Mouse (Mus musculus) gonadal fat pad, adult 2 months (tissue): ENCODE data around the gene Fez1. TPM values are rescaled to one million over a fixed set of nuclear protein-coding genes. Genes with fewer than 3 reads are reported as not detected.

Experiments
- DNase-seq: peaks from one replicate; pipeline ENCODE4 v3.0.0-alpha.2; 2012; ENCODE audit warnings: low read depth
- polyA plus RNA-seq: library from polyadenylated mRNA; depleted of rRNA; stranded (reverse); fragments of >200 nt; gene quantifications from 2 replicates; pipeline ENCODE4 v1.2.3, GENCODE M21; 2012; rRNA removed

Gene Fez1
- 3.0 and 4.0 TPM in 2 replicates for polyA plus RNA-seq

GRCm38 (mm10) chr9:36821644-36822000 lies at the start of gene Fez1:
Gene Fez1, plus strand, starts transcription at chr9:36821864.
- DNase-seq, result no peak

- no peak for DNase-seq
Measured at GRCm38 (mm10) chr9:36783921-36784320, 37.7 kb upstream of the Fez1 start.

- DNase-seq, result no peak
Measured at GRCm38 (mm10) chr9:36792191-36792590, 29.5 kb upstream of the Fez1 start.

- no peak for DNase-seq
Measured at GRCm38 (mm10) chr9:36794487-36794886, 27.2 kb upstream of the Fez1 start.

DNA sequence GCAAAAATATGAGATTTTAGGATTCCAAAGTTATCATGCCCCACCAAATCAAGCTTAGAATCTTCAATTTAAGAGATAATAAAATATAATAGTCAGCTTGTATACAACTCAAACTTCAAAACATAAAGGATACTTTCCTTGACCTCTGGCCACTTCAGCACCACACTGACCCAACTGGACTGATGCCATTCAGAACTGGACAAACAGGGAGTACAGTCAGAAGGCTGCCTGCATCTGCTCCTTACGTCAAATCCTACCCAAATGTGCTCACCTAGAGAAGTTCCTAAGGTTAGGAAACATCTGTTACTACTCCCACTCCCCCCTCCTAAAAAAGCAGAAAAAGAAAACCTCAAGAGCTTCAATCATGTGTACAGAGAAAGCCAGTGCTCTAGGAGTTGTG lies 26.1 kb upstream of the Fez1 start:
- no peak for DNase-seq

- DNase-seq, result no peak
Measured at GRCm38 (mm10) chr9:36796224-36796623, 25.4 kb upstream of the Fez1 start.

DNA sequence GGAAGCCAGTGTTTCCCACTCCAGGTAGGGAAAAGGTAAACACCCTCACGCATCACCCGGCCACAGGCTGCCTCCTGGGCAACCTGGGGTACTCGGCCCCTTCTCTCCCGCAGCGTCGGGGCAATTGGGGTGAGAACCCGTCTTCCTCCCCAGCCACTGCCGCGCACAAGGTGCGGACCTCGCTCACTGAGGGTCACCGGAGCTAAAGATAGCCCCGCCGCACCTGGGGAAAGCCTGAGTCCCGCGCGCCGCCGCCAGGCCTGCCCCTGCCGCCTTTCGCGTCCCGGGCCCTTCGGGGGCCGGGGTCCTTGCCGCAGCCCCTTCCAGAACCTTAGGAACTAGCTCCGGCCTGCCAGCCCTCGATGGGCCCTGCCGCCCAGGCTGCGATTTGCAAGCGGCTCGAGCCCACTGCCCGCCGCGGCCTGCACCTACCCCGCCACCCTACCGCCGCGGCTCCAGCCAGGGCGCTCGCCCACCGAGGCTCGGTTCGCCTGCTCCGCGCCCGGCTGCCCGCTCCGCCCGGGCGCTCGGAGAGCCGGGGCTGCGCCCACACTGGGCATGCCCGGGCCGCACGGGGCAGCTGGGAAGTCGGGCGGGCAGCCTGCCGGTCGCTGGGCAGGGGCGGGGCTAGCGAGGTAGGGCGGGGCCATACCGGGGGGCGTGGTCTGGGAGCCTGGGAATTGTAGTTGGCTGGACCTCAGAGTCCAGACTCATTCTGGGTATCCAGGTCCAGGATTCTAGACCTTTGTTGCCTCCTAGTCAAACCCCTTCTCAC lies 24.7 kb upstream of the Fez1 start, which contains the start of gene Ei24:
Gene Ei24, minus strand, starts transcription at position 613 of the 775 bp plus-strand sequence.
- DNase-seq, result no peak

DNA sequence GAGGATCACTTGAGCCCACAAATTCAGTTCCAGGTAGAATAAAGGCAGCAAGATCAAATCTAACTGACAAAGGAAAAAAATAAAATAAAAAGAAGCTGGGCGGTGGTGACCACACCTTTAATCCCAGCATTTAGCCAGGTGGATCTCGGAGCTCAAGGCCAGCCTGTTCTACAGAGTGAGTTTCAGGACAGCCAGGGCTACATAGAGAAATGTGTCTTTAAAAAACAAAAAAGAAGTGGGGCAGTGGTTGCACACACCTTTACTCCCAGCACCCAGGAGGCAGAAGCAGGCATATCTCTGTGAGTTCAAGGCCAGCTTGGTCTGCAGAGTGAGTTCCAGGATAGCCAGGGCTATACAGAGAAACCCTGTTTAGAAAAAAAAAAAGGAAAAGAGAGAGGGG lies 19.7 kb upstream of the Fez1 start:
- DNase-seq, result no peak

DNA sequence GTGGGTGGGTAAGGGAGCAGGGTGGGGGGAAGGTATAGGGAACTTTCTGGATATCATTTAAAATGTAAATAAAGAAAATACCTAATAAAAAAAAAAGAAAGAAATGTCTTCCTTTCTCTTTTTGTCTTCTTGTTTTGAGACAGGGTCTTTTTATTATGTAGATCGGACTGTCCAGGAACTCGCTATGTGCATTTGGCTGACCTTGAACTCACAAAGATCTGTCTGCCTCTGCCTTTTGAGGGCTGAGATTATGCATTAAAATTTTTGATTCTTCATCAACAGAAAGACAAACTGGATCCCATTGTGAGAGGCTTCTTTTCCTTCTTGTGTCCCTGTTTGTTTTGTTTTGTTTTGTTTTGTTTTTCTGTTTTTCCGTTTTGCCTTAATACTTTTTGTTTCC lies 18.7 kb upstream of the Fez1 start:
- no peak for DNase-seq

DNA sequence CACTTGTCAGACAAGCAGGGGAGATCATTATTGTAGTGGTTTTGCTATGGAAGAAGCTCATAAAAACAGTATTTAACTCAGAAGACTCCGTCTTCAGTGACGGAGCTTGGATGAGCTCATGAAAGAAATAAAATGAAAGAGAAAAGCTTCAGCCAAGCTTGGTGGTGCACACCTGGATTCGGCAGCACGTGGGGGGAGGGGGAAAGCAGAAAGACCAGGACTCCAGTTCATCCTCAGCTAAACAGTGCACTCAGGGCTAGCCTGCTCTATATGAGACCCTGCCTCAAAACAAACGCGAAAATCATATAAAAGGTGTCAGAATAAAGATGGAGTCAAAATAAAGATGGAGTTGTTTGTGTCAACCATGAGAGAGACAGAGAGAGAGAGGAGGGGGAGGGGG lies 18.3 kb upstream of the Fez1 start:
- no peak for DNase-seq

- DNase-seq, result no peak
Measured at GRCm38 (mm10) chr9:36803926-36804325, 17.7 kb upstream of the Fez1 start.

- no peak for DNase-seq
Measured at GRCm38 (mm10) chr9:36805256-36805975, 16.2 kb upstream of the Fez1 start.

- no peak for DNase-seq
Measured at GRCm38 (mm10) chr9:36808126-36808785, 13.4 kb upstream of the Fez1 start.

DNA sequence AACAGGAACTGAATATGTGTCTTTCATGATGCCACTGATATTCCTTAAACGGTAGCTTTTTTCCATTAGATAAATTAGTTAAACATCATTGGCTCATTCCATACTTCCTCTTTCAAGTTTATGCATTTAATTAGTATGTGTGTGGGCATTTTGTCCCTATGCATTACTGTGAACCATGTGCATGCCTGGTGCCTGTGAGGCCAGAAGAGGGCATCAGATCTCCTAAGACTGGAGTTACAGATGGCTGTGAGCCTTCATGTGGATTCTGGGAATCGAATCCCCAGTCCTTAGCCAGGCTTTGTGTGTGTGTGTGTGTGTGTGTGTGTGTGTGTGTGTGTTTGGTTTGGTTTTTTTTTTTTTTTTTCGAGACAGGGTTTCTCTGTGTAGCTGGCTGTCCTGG lies 7.2 kb upstream of the Fez1 start:
- DNase-seq, result no peak

DNA sequence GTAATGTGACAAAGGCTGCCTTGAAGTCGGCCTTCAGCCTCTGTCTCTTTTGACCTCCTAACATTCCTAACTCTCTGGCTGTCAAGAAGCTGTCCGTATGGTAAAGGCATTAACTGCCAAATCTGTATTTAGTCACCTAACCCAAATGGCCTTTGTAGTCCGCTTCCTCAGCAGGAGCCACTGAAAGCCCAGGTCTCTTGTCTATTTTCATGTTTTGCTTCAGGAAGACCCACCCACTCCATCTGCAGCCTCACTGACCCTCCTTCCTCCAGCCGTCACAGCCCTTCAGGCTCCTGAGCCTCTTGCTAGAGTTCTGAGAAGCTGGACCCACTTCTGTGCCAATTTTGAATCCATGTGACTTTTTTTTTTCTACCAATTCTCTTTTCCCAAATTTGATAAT lies 2.8 kb upstream of the Fez1 start:
- DNase-seq, result no peak

GRCm38 (mm10) chr9:36820969-36821643 lies 558 bp upstream of the Fez1 start:
- DNase-seq, result no peak

DNA sequence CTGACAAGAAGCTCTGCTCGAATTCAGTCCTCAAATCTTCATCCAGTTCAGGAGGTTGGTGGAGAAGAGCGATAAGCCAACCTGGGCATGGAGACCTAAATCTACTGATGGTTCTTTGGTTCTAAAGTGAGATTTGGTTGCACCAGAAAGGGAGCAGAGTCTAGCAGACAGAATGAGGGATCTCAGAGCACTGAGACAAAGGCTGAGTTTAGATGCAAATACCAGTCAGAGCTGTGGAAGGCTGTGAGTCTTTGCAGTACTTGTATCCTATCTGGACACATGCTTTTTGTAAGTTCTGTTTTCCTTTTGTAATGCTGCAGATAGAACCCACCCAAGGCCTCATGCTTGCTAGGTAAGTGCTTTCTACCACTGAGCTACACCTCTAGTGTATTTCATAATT lies 360 bp downstream of the Fez1 start:
- no peak for DNase-seq

- DNase-seq, result no peak
Measured at GRCm38 (mm10) chr9:36826612-36827363, 5.1 kb downstream of the Fez1 start.

DNA sequence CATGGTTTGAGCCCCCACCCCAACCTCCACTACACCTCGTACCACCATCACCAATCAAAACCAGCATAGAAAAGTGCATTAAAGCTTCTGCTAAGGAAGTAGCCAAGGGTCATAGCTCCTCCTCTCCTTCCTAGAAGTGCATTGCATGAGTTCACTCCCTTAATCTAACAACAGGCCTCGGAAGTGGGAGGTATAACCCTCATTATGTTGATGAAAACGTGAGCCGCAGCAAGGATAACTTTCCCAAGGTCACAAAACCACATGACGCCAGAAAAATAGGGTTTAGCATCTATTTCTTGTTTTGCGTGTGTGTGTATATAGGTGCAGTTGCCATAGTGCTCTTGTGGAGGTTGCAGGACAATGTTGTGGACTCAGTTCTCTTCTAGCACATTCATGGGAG lies 9.7 kb downstream of the Fez1 start:
- DNase-seq, result no peak

DNA sequence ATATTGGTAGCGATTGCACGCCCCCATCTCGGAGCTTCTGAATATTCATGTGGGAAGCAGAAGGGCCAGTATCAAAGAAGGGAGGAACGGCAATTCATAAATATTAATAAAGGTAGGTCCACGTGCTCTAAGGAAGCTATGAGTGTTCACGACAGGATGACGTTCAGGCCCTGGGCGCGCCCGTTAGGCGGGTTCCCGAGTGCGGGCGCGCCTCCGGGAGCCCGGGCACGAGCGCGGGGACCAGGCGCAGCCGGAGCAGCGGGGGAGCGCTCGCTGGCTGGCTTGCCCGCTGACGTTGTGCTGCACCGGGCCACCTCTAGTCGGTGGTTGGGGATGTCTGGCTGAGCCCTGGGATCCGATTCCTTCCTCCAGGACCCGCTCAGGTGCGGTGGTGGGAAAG lies 10.9 kb downstream of the Fez1 start:
- no peak for DNase-seq

- no peak for DNase-seq
Measured at GRCm38 (mm10) chr9:36833043-36833881, 11.6 kb downstream of the Fez1 start.
